Mouse (Mus musculus): Measurements from ENCODE around the gene Zfp281. TPM values are rescaled to one million over a fixed set of nuclear protein-coding genes. Genes with fewer than 3 reads are reported as not detected.

The Zfp281 gene
- polyA plus RNA-seq, 1 experiment from 2014 or later, result 34.7 TPM

DNA sequence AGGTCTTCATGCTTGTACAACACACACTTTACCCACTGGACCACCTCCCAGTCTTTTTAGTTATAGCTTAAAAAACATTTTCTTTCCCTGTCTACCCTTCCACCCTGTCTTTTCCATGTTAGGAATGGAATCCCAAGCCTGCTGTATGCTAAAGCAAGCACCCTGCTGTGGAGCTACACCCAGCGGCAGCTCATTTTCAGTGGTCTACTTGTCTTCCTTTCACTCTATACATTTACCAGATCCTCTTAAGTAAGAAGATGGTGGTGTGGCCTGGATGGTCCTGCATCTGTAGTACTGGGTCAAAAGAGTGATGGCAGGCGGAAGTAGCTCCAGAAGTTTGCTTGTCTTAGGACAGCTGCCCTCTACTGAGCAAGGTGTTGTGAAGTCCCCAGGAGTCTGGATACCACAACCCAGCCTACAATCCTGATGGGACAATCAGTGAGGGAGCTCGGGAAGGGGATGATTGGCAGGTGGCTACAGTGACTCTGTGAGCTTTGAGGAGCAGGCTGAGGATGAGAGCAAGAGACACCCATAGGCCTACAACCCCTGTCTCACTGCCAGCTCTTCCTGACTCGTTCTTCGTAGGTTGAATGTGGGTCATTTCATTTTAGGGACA is 30.4 kb upstream of the Zfp281 start:
- no peaks in the 10 kb centered on the region for H3K9me3 ChIP-seq (ENCODE audit: control insufficient read depth, low read length)
- no peak overlapping the region for H3K4me3 ChIP-seq (replicated peaks; ENCODE audit: low read depth, low read length)
- H3K4me1 ChIP-seq (ENCODE audit: control insufficient read depth, insufficient read depth, low read length), result peaks cover 2% of the 10 kb centered on the region; the same call in 1 of the 2 replicates
- 87% methylated on average over 5 of the region's 5 CpGs for WGBS
- H3K36me3 ChIP-seq (ENCODE audit: control insufficient read depth, insufficient read depth, low read length), result no peaks in the 10 kb centered on the region
- DNase-seq (no peak), ATAC-seq (ENCODE audit: low FRiP score, low TSS enrichment) (no peak)
- no peak overlapping the region for H3K4me2 ChIP-seq (ENCODE audit: low read length)
- no peak overlapping the region for H3K9ac ChIP-seq (replicated peaks; ENCODE audit: low read length)
- H3K27ac ChIP-seq (replicated peaks; ENCODE audit: low read depth, low read length), result no peak overlapping the region
- no peaks in the 10 kb centered on the region for H3K27me3 ChIP-seq (ENCODE audit: control insufficient read depth, insufficient read depth, low read length)

DNA sequence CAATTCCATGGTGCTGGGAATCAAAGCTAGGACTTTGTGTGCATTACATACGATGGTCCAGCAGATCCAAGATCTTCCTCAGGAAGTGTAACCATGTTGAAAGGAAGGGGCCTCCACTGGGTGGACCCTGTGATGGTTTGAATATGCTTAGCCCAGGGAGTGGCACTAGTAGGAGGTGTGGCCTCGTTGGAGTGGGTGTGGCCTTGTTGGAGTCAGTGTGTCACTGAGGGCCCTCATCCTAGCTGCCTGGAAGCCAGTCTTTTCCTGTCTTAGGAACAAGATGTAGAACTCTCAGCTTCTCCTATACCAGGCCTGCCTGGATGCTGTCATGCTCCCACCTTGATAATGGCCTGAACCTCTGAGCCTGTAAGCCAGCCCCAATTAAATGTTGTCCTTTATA is 27.9 kb upstream of the Zfp281 start:
- no peak overlapping the region for H3K4me3 ChIP-seq (replicated peaks; ENCODE audit: low read depth, low read length)
- no peaks in the 10 kb centered on the region for H3K27me3 ChIP-seq (ENCODE audit: control insufficient read depth, insufficient read depth, low read length)

DNA sequence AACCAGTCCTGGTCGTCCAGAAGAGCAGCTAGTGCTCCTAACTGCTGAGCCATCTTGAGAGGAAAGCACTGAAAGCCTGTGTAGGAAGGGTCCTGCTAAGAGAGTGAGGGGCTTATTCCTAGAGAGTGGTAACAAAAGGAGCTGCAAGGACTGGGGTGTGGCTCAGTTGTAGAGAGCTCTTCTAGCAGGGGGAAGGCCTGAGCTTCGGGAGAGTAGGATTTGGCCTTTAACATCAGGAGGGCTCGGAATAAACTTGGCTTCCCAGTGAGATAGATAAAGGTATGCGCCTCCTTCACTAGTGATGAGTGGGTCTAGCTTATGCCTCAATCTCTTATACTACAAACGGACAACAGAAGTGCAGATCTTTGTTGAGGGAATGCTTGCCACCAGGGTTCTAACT is 26.4 kb upstream of the Zfp281 start:
- no peak overlapping the region for H3K4me3 ChIP-seq (replicated peaks; ENCODE audit: low read depth, low read length)
- no peaks in the 10 kb centered on the region for H3K4me1 ChIP-seq (ENCODE audit: control insufficient read depth, insufficient read depth, low read length)
- H3K27me3 ChIP-seq (ENCODE audit: control insufficient read depth, insufficient read depth, low read length), result no peaks in the 10 kb centered on the region
- WGBS, result 63% methylated on average over 5 of the region's 5 CpGs
- H3K36me3 ChIP-seq (ENCODE audit: control insufficient read depth, insufficient read depth, low read length), result no peaks in the 10 kb centered on the region
- H3K9ac ChIP-seq (replicated peaks; ENCODE audit: low read length), result no peak overlapping the region
- DNase-seq, result no peak
- no peak for ATAC-seq (ENCODE audit: low FRiP score, low TSS enrichment)
- H3K4me2 ChIP-seq (ENCODE audit: low read length), result no peak overlapping the region
- H3K9me3 ChIP-seq (ENCODE audit: control insufficient read depth, low read length), result no peaks in the 10 kb centered on the region
- no peak overlapping the region for H3K27ac ChIP-seq (replicated peaks; ENCODE audit: low read depth, low read length)

More for the DNA sequence above, 27.9 kb upstream of the Zfp281 start:
- Histone ChIP-seq H3K27ac (replicated peaks; ENCODE audit: low read depth, low read length) (no peak overlapping the region), H3K4me1 (ENCODE audit: control insufficient read depth, insufficient read depth, low read length) (no peaks in the 10 kb centered on the region), H3K4me2 (ENCODE audit: low read length) (no peak overlapping the region), H3K9me3 (ENCODE audit: control insufficient read depth, low read length) (no peaks in the 10 kb centered on the region), H3K9ac (replicated peaks; ENCODE audit: low read length) (no peak overlapping the region), H3K36me3 (ENCODE audit: control insufficient read depth, insufficient read depth, low read length) (no peaks in the 10 kb centered on the region)
- 83% methylated on average over 2 of the region's 2 CpGs for WGBS
- DNase-seq (no peak), ATAC-seq (ENCODE audit: low FRiP score, low TSS enrichment) (no peak)

DNA sequence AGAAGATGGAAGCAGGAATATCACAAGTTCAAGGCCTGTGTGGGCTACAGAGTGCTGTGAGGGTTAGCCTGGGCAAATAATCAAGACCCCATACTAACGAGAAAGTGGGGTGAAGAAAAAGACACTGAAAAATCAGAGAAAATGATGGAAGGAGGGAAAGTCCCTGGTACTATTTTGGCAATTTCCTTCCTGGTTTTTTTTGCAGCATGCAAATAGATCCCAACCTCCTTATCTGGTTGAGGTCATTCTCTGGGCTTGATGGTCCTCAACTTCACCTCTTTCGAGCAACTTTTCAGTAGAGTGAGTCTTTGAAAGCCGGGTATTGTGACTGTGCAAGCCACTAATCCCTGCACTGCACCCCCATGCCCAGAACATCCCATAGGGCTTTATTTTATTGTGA is 24.6 kb upstream of the Zfp281 start:
- Histone ChIP-seq H3K4me3 (replicated peaks; ENCODE audit: low read depth, low read length) (no peak overlapping the region), H3K9me3 (ENCODE audit: control insufficient read depth, low read length) (no peaks in the 10 kb centered on the region), H3K4me2 (ENCODE audit: low read length) (no peak overlapping the region), H3K36me3 (ENCODE audit: control insufficient read depth, insufficient read depth, low read length) (no peaks in the 10 kb centered on the region), H3K9ac (replicated peaks; ENCODE audit: low read length) (no peak overlapping the region), H3K27ac (replicated peaks; ENCODE audit: low read depth, low read length) (no peak overlapping the region), H3K27me3 (ENCODE audit: control insufficient read depth, insufficient read depth, low read length) (no peaks in the 10 kb centered on the region), H3K4me1 (ENCODE audit: control insufficient read depth, insufficient read depth, low read length) (no peaks in the 10 kb centered on the region)
- 65% methylated on average over 3 of the region's 3 CpGs for WGBS
- ATAC-seq (ENCODE audit: low FRiP score, low TSS enrichment) (no peak), DNase-seq (no peak)

DNA sequence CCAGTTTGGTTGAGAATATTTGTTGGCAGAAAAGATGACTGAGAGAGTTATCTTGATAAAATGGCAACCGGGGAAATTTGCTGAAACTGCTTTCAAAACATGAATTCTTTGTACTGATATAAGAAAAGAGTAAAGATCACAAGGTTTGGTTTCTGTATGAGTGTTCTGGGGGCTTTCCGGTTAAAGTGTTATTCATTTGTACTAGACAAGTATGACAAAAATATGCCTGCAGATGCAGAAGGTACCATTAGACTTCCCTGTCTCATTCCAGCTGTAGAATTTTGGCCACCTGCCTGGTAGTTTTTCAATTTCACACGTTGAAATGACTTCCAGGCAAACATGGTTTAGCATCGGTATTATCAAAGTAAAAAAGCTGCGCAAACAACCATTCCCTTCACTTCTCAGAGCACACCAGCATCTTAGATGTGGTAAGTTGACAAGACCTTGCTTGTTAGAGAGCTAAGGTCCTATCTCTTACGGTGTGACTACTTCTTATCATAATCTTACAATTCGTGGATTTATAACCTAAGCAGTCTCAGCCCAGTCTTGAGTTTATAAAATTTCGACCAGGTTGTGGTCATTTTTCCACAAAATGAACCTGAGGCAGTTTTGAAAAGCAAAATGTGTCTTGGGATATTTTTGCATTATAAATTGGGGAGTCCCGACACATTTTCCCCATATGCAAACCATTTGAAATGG is 23.9 kb upstream of the Zfp281 start:
- no peaks in the 10 kb centered on the region for H3K9me3 ChIP-seq (ENCODE audit: control insufficient read depth, low read length)
- DNase-seq, result no peak
- no peak overlapping the region for H3K27ac ChIP-seq (replicated peaks; ENCODE audit: low read depth, low read length)
- no peak for ATAC-seq (ENCODE audit: low FRiP score, low TSS enrichment)
- no peaks in the 10 kb centered on the region for H3K4me1 ChIP-seq (ENCODE audit: control insufficient read depth, insufficient read depth, low read length)
- H3K9ac ChIP-seq (replicated peaks; ENCODE audit: low read length), result no peak overlapping the region
- H3K4me3 ChIP-seq (replicated peaks; ENCODE audit: low read depth, low read length), result no peak overlapping the region
- no peak overlapping the region for H3K4me2 ChIP-seq (ENCODE audit: low read length)
- no peaks in the 10 kb centered on the region for H3K27me3 ChIP-seq (ENCODE audit: control insufficient read depth, insufficient read depth, low read length)
- WGBS, result 86% methylated on average over 9 of the region's 9 CpGs
- no peaks in the 10 kb centered on the region for H3K36me3 ChIP-seq (ENCODE audit: control insufficient read depth, insufficient read depth, low read length)

DNA sequence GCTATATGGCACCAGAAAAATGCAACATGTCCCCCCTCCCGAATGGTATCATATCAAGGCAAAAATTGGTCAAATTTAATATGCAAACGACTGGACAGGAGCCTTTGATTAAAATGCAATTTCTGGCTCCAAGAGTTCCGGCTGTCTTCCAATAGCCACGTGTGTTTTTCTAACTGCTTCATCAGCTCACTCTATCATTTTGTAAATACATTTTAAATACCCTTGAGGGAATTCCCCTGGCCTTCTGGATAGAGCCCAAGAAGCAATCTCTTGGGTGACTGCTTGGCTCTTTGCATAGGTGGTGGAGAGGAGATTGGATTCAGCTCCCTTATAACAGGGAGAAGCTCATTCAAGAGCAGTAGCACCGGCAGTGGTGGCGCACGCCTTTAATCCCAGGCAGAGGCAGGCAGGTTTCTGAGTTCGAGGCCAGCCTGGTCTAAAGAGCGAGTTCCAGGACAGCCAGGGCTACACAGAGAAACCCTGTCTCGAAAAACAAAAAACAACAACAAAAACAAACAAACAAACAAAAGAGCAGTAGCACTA is 23.3 kb upstream of the Zfp281 start:
- ATAC-seq (ENCODE audit: low FRiP score, low TSS enrichment), result no peak
- Histone ChIP-seq H3K36me3 (ENCODE audit: control insufficient read depth, insufficient read depth, low read length) (no peaks in the 10 kb centered on the region), H3K27ac (replicated peaks; ENCODE audit: low read depth, low read length) (no peak overlapping the region), H3K9ac (replicated peaks; ENCODE audit: low read length) (no peak overlapping the region), H3K27me3 (ENCODE audit: control insufficient read depth, insufficient read depth, low read length) (no peaks in the 10 kb centered on the region), H3K9me3 (ENCODE audit: control insufficient read depth, low read length) (no peaks in the 10 kb centered on the region), H3K4me3 (replicated peaks; ENCODE audit: low read depth, low read length) (no peak overlapping the region), H3K4me1 (ENCODE audit: control insufficient read depth, insufficient read depth, low read length) (no peaks in the 10 kb centered on the region), H3K4me2 (ENCODE audit: low read length) (no peak overlapping the region)
- 87% methylated on average over 10 of the region's 10 CpGs for WGBS
- no peak for DNase-seq

DNA sequence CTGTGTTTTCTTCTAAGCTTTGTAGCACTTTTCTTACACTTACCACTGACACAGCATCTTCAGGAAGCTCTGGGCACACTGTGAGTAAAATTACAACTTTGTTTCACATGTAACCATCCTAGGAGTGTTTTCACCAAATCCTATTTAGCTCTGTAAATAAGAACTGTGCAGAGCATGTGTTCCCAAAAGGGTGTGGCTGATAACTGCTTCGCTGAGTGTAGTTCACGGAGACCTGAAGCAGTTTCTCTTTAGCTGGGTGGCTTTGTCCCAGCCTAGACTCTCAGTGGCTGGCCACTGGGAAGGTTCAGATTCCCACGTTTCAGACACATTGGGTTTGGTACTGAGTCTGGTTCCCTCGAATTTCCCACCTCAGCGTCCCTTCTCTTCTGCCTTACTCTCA is 22.4 kb upstream of the Zfp281 start:
- WGBS, result 80% methylated on average over 5 of the region's 5 CpGs
- Histone ChIP-seq H3K4me3 (replicated peaks; ENCODE audit: low read depth, low read length) (no peak overlapping the region), H3K27ac (replicated peaks; ENCODE audit: low read depth, low read length) (no peak overlapping the region), H3K9ac (replicated peaks; ENCODE audit: low read length) (no peak overlapping the region), H3K4me1 (ENCODE audit: control insufficient read depth, insufficient read depth, low read length) (no peaks in the 10 kb centered on the region), H3K36me3 (ENCODE audit: control insufficient read depth, insufficient read depth, low read length) (no peaks in the 10 kb centered on the region), H3K9me3 (ENCODE audit: control insufficient read depth, low read length) (no peaks in the 10 kb centered on the region), H3K27me3 (ENCODE audit: control insufficient read depth, insufficient read depth, low read length) (no peaks in the 10 kb centered on the region), H3K4me2 (ENCODE audit: low read length) (no peak overlapping the region)
- ATAC-seq (ENCODE audit: low FRiP score, low TSS enrichment) (no peak), DNase-seq (no peak)

DNA sequence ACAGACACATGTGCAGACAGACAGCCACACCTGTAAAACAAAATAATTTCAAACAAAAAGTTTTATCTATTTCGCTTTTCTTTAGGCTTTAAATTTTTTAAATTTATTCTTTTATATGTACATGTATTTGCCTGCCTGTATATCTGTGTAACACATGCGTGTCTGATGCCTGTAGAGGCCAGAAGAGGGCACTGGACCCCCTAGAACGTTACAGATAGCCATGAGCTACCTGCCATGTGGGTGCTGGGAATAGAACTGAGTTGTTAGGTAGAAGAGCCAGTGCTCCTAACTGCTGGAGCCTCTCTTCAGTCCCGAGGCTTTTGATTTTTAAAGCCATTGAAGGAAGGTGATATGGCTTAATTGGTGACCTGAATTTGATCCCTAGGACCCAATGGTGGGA is 20.5 kb upstream of the Zfp281 start:
- Histone ChIP-seq H3K36me3 (ENCODE audit: control insufficient read depth, insufficient read depth, low read length) (no peaks in the 10 kb centered on the region), H3K27me3 (ENCODE audit: control insufficient read depth, insufficient read depth, low read length) (no peaks in the 10 kb centered on the region), H3K4me2 (ENCODE audit: low read length) (no peak overlapping the region), H3K4me3 (replicated peaks; ENCODE audit: low read depth, low read length) (no peak overlapping the region), H3K9me3 (ENCODE audit: control insufficient read depth, low read length) (no peaks in the 10 kb centered on the region), H3K27ac (replicated peaks; ENCODE audit: low read depth, low read length) (no peak overlapping the region), H3K4me1 (ENCODE audit: control insufficient read depth, insufficient read depth, low read length) (no peaks in the 10 kb centered on the region), H3K9ac (replicated peaks; ENCODE audit: low read length) (no peak overlapping the region)
- ATAC-seq (ENCODE audit: low FRiP score, low TSS enrichment) (no peak), DNase-seq (no peak)
- WGBS, result 89% methylated on average over 4 of the region's 4 CpGs

DNA sequence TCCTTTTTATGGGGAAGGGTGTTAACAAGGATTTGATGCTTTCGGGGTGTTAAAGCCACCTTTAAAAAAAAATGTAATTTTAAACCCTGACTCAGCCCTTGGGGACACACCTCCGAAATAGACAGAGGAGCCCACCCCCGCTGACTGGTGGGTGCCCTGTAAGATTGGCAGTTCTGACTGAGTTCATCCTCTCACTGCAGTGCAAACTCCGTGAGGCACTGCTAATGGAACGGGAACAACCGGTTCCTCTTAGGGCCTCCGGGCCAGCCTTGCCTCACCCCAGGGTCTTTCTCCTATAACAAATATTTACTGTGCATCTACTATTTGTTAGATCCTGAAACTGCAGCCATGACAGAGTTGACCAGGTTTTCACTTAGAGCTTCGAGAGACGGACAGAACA is 18.9 kb upstream of the Zfp281 start:
- H3K4me2 ChIP-seq (ENCODE audit: low read length), result no peak overlapping the region
- H3K36me3 ChIP-seq (ENCODE audit: control insufficient read depth, insufficient read depth, low read length), result no peaks in the 10 kb centered on the region
- ATAC-seq (ENCODE audit: low FRiP score, low TSS enrichment), result no peak
- H3K27ac ChIP-seq (replicated peaks; ENCODE audit: low read depth, low read length), result no peak overlapping the region
- no peak overlapping the region for H3K4me3 ChIP-seq (replicated peaks; ENCODE audit: low read depth, low read length)
- no peak overlapping the region for H3K9ac ChIP-seq (replicated peaks; ENCODE audit: low read length)
- H3K4me1 ChIP-seq (ENCODE audit: control insufficient read depth, insufficient read depth, low read length), result no peaks in the 10 kb centered on the region
- H3K9me3 ChIP-seq (ENCODE audit: control insufficient read depth, low read length), result no peaks in the 10 kb centered on the region
- DNase-seq, result no peak
- no peaks in the 10 kb centered on the region for H3K27me3 ChIP-seq (ENCODE audit: control insufficient read depth, insufficient read depth, low read length)
- WGBS, result 82% methylated on average over 9 of the region's 9 CpGs

Measured in midbrain, embryonic 14.5 days (tissue).